Mouse (Mus musculus): ENCODE data around the gene Yars. TPM values are rescaled to one million over a fixed set of nuclear protein-coding genes. Genes with fewer than 3 reads are reported as not detected.

The Yars gene
- polyA plus RNA-seq, 1 experiment from 2014 or later: 115 TPM

DNA sequence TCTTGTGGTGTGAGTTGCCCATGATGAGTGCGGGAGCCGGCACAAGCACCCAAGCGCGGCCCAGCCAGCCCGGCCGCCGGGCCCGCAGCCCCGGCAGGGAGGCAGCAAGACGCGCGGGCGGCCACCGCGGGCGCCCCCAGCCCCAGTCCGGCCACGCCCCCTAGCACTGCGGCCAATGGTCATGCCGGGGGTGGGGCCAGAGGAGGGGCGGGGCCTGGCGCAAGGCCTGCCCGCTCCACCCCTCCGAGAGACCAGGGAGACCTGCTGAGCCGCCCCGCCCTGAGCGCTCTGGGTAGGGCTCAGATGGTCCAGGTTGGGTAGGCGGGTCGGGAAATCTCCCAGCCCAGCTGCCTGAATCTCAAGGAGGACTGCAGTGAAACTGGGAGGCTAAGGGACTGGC lies 49.5 kb downstream of the Yars start:
- no peaks in the 10 kb centered on the region for H3K9me3 ChIP-seq (ENCODE audit: control insufficient read depth, low read length)
- peak overlapping the region; percentile 94 for H3K4me2 ChIP-seq (ENCODE audit: low read depth)
- peak overlapping the region; percentile 81 for H3K4me3 ChIP-seq (ENCODE audit: low read depth, low read length)
- no peaks in the 10 kb centered on the region for H3K36me3 ChIP-seq (ENCODE audit: control insufficient read depth, insufficient read depth, low read length)
- ATAC-seq (ENCODE audit: insufficient read depth, low FRiP score, low TSS enrichment) (peak; percentile 87), DNase-seq (ENCODE audit: low spot score) (peak; percentile 90)
- peak overlapping the region; percentile 65 for H3K9ac ChIP-seq (ENCODE audit: low read length)
- no peak overlapping the region for H3K27ac ChIP-seq (ENCODE audit: low read depth, low read length)
- H3K4me1 ChIP-seq (ENCODE audit: control insufficient read depth, insufficient read depth, low read length): peaks cover 13% of the 10 kb centered on the region; the same call in 1 of the 2 replicates
- no peaks in the 10 kb centered on the region for H3K27me3 ChIP-seq (ENCODE audit: control insufficient read depth, insufficient read depth, low read length)
- WGBS: under 1% methylated on average over 26 of the region's 29 CpGs

DNA sequence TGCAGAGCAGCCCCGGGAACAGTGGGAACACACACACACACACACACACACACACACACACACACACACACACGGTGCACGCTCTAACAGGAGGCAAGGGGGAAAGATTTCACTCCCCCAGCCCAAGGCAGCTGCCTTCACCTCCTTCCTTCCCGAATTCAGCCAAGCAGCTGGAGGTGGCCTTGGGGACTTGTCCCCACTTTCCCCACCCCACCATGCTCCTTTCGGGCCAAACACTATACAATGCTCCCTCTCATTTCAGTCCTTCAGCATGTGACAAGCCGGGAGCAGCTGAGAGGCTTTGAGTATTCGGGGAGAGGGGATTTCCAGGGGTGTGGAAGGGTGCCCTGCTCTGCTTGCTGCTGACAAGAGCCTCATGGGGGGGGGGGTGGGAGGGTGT lies 52.3 kb downstream of the Yars start:
- H3K36me3 ChIP-seq (ENCODE audit: control insufficient read depth, insufficient read depth, low read length): no peaks in the 10 kb centered on the region
- no peak overlapping the region for H3K4me3 ChIP-seq (ENCODE audit: low read depth, low read length)
- WGBS: 35% methylated on average over 6 of the region's 7 CpGs
- H3K4me1 ChIP-seq (ENCODE audit: control insufficient read depth, insufficient read depth, low read length): peaks cover 10% of the 10 kb centered on the region; the same call in 1 of the 2 replicates
- H3K9ac ChIP-seq (ENCODE audit: low read length): no peak overlapping the region
- H3K4me2 ChIP-seq (ENCODE audit: low read depth): no peak overlapping the region
- DNase-seq (ENCODE audit: low spot score) (no peak), ATAC-seq (ENCODE audit: insufficient read depth, low FRiP score, low TSS enrichment) (no peak)
- H3K27ac ChIP-seq (ENCODE audit: low read depth, low read length): no peak overlapping the region
- H3K27me3 ChIP-seq (ENCODE audit: control insufficient read depth, insufficient read depth, low read length): peaks cover 9% of the 10 kb centered on the region
- no peaks in the 10 kb centered on the region for H3K9me3 ChIP-seq (ENCODE audit: control insufficient read depth, low read length)

DNA sequence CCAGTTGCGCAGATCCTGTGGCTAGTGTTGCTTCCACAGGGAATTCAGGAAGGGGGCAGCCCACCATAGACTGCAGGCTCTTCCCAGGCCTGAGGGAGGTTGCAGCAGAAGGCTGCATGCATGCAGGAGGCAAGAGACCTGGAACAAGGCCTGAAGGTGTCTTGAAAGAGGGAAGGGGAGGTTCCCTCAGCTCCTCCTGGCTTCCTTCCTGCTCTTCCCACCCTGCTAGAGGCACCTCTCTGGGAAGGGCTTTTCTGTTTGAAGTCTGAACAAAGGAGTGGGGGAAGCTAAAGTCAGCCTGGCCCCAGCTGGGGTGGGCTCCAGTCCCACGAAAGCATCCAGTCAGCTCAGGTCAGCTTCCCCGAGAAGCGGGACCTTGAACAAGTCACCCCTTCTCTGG lies 52.8 kb downstream of the Yars start:
- H3K4me2 ChIP-seq (ENCODE audit: low read depth): no peak overlapping the region

DNA sequence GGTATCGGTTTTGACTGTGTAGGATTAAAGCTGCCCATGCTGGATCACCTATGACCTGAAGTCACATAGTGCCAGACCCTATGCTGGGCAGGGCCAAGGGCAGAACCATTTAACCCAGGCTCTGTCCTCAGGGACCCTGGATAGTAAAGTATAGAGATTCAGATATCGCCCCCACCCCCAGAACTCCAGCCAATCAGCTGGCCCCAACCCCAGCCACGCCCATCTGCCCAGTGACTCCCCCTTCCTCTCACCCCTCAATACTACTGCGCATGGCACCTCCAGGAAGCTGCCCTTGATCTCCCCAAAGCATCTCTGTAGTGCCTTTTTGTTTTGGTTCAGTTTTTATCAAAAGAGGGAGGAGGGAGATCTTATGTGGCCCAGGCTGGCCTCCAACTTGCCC lies 53.2 kb downstream of the Yars start:
- no peak for ATAC-seq (ENCODE audit: insufficient read depth, low FRiP score, low TSS enrichment)
- no peak overlapping the region for H3K9ac ChIP-seq (ENCODE audit: low read length)
- WGBS: 23% methylated on average over 4 of the region's 4 CpGs
- peaks cover 10% of the 10 kb centered on the region for H3K4me1 ChIP-seq (ENCODE audit: control insufficient read depth, insufficient read depth, low read length)
- H3K4me3 ChIP-seq (ENCODE audit: low read depth, low read length): no peak overlapping the region
- no peak overlapping the region for H3K27ac ChIP-seq (ENCODE audit: low read depth, low read length)
- H3K27me3 ChIP-seq (ENCODE audit: control insufficient read depth, insufficient read depth, low read length): peaks cover 17% of the 10 kb centered on the region
- H3K9me3 ChIP-seq (ENCODE audit: control insufficient read depth, low read length): no peaks in the 10 kb centered on the region
- no peak for DNase-seq (ENCODE audit: low spot score)
- no peak overlapping the region for H3K4me2 ChIP-seq (ENCODE audit: low read depth)
- H3K36me3 ChIP-seq (ENCODE audit: control insufficient read depth, insufficient read depth, low read length): no peaks in the 10 kb centered on the region

More for the DNA sequence above, 52.8 kb downstream of the Yars start:
- Histone ChIP-seq H3K27me3 (ENCODE audit: control insufficient read depth, insufficient read depth, low read length) (peaks cover 12% of the 10 kb centered on the region), H3K4me1 (ENCODE audit: control insufficient read depth, insufficient read depth, low read length) (peaks cover 10% of the 10 kb centered on the region; the same call in 1 of the 2 replicates), H3K9me3 (ENCODE audit: control insufficient read depth, low read length) (no peaks in the 10 kb centered on the region), H3K36me3 (ENCODE audit: control insufficient read depth, insufficient read depth, low read length) (no peaks in the 10 kb centered on the region), H3K27ac (ENCODE audit: low read depth, low read length) (no peak overlapping the region), H3K4me3 (ENCODE audit: low read depth, low read length) (no peak overlapping the region), H3K9ac (ENCODE audit: low read length) (no peak overlapping the region)
- ATAC-seq (ENCODE audit: insufficient read depth, low FRiP score, low TSS enrichment) (no peak), DNase-seq (ENCODE audit: low spot score) (no peak)
- 33% methylated on average over 4 of the region's 4 CpGs for WGBS

DNA sequence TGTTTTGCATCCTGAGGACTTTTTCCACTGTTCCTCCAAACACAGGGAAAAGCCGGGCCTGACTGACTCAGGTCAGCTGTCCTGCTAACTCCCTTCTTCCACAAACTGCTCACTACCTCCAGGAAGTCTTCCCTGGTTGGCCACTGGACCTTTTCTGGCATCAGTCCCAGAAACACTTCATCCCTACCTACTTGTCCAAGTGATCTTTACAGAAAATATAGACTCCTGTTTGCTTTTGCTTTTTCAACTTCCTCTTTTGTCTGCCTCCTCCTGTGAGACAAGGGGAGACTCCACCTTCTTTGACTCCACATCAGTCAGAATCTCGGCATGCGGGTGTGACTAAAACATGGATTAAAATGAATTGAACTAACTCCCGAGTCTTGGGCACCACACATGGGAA lies 55.2 kb downstream of the Yars start:
- ATAC-seq (ENCODE audit: insufficient read depth, low FRiP score, low TSS enrichment): no peak
- 77% methylated on average over 4 of the region's 4 CpGs for WGBS
- DNase-seq (ENCODE audit: low spot score): no peak
- no peak overlapping the region for H3K9ac ChIP-seq (ENCODE audit: low read length)
- peaks cover 34% of the 10 kb centered on the region for H3K27me3 ChIP-seq (ENCODE audit: control insufficient read depth, insufficient read depth, low read length)
- H3K4me2 ChIP-seq (ENCODE audit: low read depth): no peak overlapping the region
- H3K27ac ChIP-seq (ENCODE audit: low read depth, low read length): no peak overlapping the region
- H3K36me3 ChIP-seq (ENCODE audit: control insufficient read depth, insufficient read depth, low read length): no peaks in the 10 kb centered on the region
- H3K4me3 ChIP-seq (ENCODE audit: low read depth, low read length): no peak overlapping the region
- peaks cover 6% of the 10 kb centered on the region for H3K4me1 ChIP-seq (ENCODE audit: control insufficient read depth, insufficient read depth, low read length)
- H3K9me3 ChIP-seq (ENCODE audit: control insufficient read depth, low read length): no peaks in the 10 kb centered on the region

DNA sequence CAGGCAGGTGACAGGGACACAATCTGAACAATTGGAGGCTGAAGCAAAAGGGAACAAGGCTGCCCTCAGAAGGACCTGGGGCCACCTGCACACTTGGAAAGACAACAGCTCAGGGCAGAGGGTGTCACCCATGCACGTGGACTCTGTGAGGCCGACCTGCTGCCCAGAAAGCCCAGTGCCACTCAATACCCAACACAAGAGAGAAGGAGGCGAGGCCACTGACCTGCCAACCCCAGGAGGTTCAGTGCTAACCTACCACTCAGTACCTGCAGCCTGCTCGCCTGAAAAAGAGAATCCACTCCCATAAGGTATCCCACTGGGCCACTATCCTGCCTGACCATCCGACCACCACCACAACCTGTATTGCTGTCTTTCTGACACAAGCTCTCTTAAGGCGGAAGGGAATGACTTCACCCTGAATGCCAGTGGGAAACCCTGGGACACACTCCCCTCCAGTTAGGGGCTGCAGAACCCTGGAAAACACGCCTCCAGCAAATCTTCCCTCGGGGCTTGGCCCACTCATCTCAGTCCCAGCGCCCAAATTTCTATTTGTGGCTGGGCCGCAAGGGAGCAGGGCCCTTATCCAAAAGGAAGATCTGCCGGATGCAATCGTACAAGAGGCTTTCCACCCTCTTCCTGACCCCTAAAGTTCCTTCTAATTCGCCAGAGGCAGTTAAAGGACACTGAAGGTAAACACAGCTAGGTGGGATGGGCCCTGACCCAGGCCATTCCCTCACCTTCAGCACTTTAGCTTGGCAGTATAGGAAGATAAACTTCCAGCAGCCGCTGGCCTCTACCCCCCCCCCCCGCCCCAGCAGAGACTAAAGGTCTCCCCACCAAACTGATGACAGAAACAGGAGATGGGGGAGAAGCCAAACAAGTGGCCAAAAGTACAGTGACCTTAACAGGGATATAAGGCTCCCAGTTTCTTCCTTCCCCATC lies 57.1 kb downstream of the Yars start:
- Histone ChIP-seq H3K4me2 (ENCODE audit: low read depth) (no peak overlapping the region), H3K4me3 (ENCODE audit: low read depth, low read length) (no peak overlapping the region), H3K27me3 (ENCODE audit: control insufficient read depth, insufficient read depth, low read length) (peaks cover 41% of the 10 kb centered on the region), H3K9me3 (ENCODE audit: control insufficient read depth, low read length) (no peaks in the 10 kb centered on the region), H3K36me3 (ENCODE audit: control insufficient read depth, insufficient read depth, low read length) (no peaks in the 10 kb centered on the region), H3K9ac (ENCODE audit: low read length) (no peak overlapping the region), H3K27ac (ENCODE audit: low read depth, low read length) (no peak overlapping the region), H3K4me1 (ENCODE audit: control insufficient read depth, insufficient read depth, low read length) (peaks cover 15% of the 10 kb centered on the region)
- ATAC-seq (ENCODE audit: insufficient read depth, low FRiP score, low TSS enrichment) (no peak), DNase-seq (ENCODE audit: low spot score) (no peak)
- 45% methylated on average over 15 of the region's 15 CpGs for WGBS

GRCm38 (mm10) chr4:129247381-129248242 lies 58.1 kb downstream of the Yars start:
- Histone ChIP-seq H3K9ac (ENCODE audit: low read length) (peak overlapping the region; percentile 63), H3K4me3 (ENCODE audit: low read depth, low read length) (peak overlapping the region; percentile 65), H3K9me3 (ENCODE audit: control insufficient read depth, low read length) (no peaks in the 10 kb centered on the region), H3K4me2 (ENCODE audit: low read depth) (peak overlapping the region; percentile 97), H3K27ac (ENCODE audit: low read depth, low read length) (no peak overlapping the region), H3K4me1 (ENCODE audit: control insufficient read depth, insufficient read depth, low read length) (peaks cover 13% of the 10 kb centered on the region), H3K27me3 (ENCODE audit: control insufficient read depth, insufficient read depth, low read length) (peaks cover 41% of the 10 kb centered on the region), H3K36me3 (ENCODE audit: control insufficient read depth, insufficient read depth, low read length) (no peaks in the 10 kb centered on the region)
- no peak for DNase-seq (ENCODE audit: low spot score)
- ATAC-seq (ENCODE audit: insufficient read depth, low FRiP score, low TSS enrichment): no peak
- 9% methylated on average over 24 of the region's 24 CpGs for WGBS

GRCm38 (mm10) chr4:129248243-129248767 lies 58.7 kb downstream of the Yars start:
- Histone ChIP-seq H3K27me3 (ENCODE audit: control insufficient read depth, insufficient read depth, low read length) (peaks cover 41% of the 10 kb centered on the region), H3K36me3 (ENCODE audit: control insufficient read depth, insufficient read depth, low read length) (no peaks in the 10 kb centered on the region), H3K9ac (ENCODE audit: low read length) (peak overlapping the region; percentile 63), H3K9me3 (ENCODE audit: control insufficient read depth, low read length) (no peaks in the 10 kb centered on the region), H3K4me1 (ENCODE audit: control insufficient read depth, insufficient read depth, low read length) (peaks cover 12% of the 10 kb centered on the region), H3K4me3 (ENCODE audit: low read depth, low read length) (peak overlapping the region; percentile 65), H3K27ac (ENCODE audit: low read depth, low read length) (no peak overlapping the region), H3K4me2 (ENCODE audit: low read depth) (peak overlapping the region; percentile 97)
- 0% methylated on average over 41 of the region's 74 CpGs for WGBS
- ATAC-seq (ENCODE audit: insufficient read depth, low FRiP score, low TSS enrichment) (no peak), DNase-seq (ENCODE audit: low spot score) (no peak)

Measured in neural tube, embryonic 11.5 days (tissue).